Comparison of ENCODE assay signal across 10 mouse cellular contexts in the genomic region with DNA sequence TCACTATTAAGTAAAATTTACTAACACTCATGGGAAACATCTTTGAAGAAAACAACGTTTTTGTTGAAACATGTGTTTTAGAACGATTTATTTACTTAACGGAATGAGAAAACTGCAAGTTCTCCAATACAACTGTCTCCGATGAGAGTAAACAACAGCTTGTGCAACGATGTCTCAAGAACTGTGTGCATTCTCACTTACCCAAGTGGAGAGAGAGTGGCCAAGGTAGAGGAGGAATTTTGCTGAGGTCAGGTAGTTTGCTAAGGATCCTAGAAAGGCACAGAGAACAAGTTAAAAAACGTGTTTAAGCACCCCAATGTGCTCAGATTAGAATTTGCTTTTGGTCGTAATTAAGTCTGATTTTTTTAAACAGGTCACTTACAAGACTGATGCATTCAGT. TPM values are rescaled to one million over a fixed set of nuclear protein-coding genes. Genes with fewer than 3 reads are reported as not detected.
A peak's percentile ranks its signal among the peaks of the same experiment; 100 is the strongest.
DNase-seq lines count a peak whose midpoint lies in the region; ATAC-seq lines count a peak whose summit lies in the region.
"Had no signal": no experiment of that assay in that cellular context is flagged by ENCODE, and none has a peak within 500 bp of the region (broad histone marks: within the 10 kb centered on the region; RNA-seq: fewer than 3 reads in every experiment).

No protein-coding gene starts in this region.

- no peaks in the 10 kb centered on the region for H3K9me3 ChIP-seq in kidney, embryonic 16.5 days (ENCODE audit: low read length)
- no peaks in the 10 kb centered on the region for H3K9me3 ChIP-seq in hindbrain, embryonic 16.5 days (ENCODE audit: control insufficient read depth, low read length)

- peak overlapping the region; percentile 75; the same call in 1 of the 2 replicates for H3K9ac ChIP-seq in kidney, embryonic 16.5 days (replicated peaks; ENCODE audit: low read length)
- H3K9ac ChIP-seq in hindbrain, embryonic 16.5 days (ENCODE audit: low read depth, low read length): no peak overlapping the region

- no peak for ATAC-seq in kidney, embryonic 16.5 days (ENCODE audit: low FRiP score, low TSS enrichment)
- no peak for ATAC-seq in hindbrain, embryonic 16.5 days
- 0 out of 2 replicates have a peak, but pooled peaks have one; percentile 23 for ATAC-seq in megakaryocyte progenitor cell, adult 5-6 weeks (replicated peaks; ENCODE audit: poor library complexity)

- H3K4me2 ChIP-seq in kidney, embryonic 16.5 days (replicated peaks; ENCODE audit: low read depth, low read length): peak overlapping the region; percentile 85
- peak overlapping the region; percentile 95 for H3K4me2 ChIP-seq in hindbrain, embryonic 16.5 days (ENCODE audit: low read length)

- H3K36me3 ChIP-seq in kidney, embryonic 16.5 days (ENCODE audit: insufficient read depth, low read length): no peaks in the 10 kb centered on the region
- H3K36me3 ChIP-seq in hindbrain, embryonic 16.5 days (ENCODE audit: control insufficient read depth, insufficient read depth, low read length): no peaks in the 10 kb centered on the region

- no peak overlapping the region for H3K27ac ChIP-seq in kidney, embryonic 16.5 days (ENCODE audit: low read length)
- H3K27ac ChIP-seq in brown adipose tissue, adult 24 weeks (replicated peaks; ENCODE audit: low read depth, low read length): no peak overlapping the region
- no peak overlapping the region for H3K27ac ChIP-seq in hindbrain, embryonic 16.5 days (ENCODE audit: low read depth, low read length)

- H3K27me3 ChIP-seq in kidney, embryonic 16.5 days (ENCODE audit: insufficient read depth, low read length): 0 out of 2 replicates have a peak, but pooled peaks cover 10% of the 10 kb centered on the region
- peaks cover 6% of the 10 kb centered on the region for H3K27me3 ChIP-seq in hindbrain, embryonic 16.5 days (replicated peaks; ENCODE audit: control insufficient read depth, insufficient read depth, low read length)

- WGBS in kidney, embryonic 16.5 days: 49% methylated on average over 7 of the region's 7 CpGs
- WGBS in hindbrain, embryonic 16.5 days: 75% methylated on average over 7 of the region's 7 CpGs

- no peak for DNase-seq in kidney, adult 18-20 months
- no peak for DNase-seq in thymus, postnatal 14 days
- DNase-seq in adrenal gland, adult 8-10 months: no peak
- DNase-seq in left cerebral cortex, adult 9 months (ENCODE audit: low spot score in 2 of 2): no peak

- H3K4me3 ChIP-seq in kidney, embryonic 16.5 days (ENCODE audit: low read length): peak overlapping the region; percentile 74
- peak overlapping the region; percentile 85 for H3K4me3 ChIP-seq in brown adipose tissue, adult 24 weeks (ENCODE audit: insufficient read depth, low read depth, low read length)
- H3K4me3 ChIP-seq in hindbrain, embryonic 16.5 days (ENCODE audit: low read length): peak overlapping the region; percentile 65

- peaks cover 8% of the 10 kb centered on the region; the same call in 1 of the 2 replicates for H3K4me1 ChIP-seq in kidney, embryonic 16.5 days (ENCODE audit: insufficient read depth, low read length)
- H3K4me1 ChIP-seq in brown adipose tissue, adult 24 weeks (ENCODE audit: control insufficient read depth, insufficient read depth, insufficient read length, low read length): no peaks in the 10 kb centered on the region
- H3K4me1 ChIP-seq in hindbrain, embryonic 16.5 days (ENCODE audit: control insufficient read depth, insufficient read depth, low read depth, low read length): peaks cover 8% of the 10 kb centered on the region

RNA-seq across cellular contexts. Expression of gene Slc40a1, which starts 1.8 kb away (rescaled TPM):
- 111 and 113 TPM in 2 replicates for polyA plus RNA-seq in kidney, embryonic 16.5 days (2015; fragmentation: Nextera tagmentation; extraction: Ambion mirVana)
- polyA plus RNA-seq in brown adipose tissue, adult 24 weeks (2012; ENCODE audit: insufficient read depth, insufficient read length, missing spikeins): 7.4 and 13.3 TPM in 2 replicates
- polyA plus RNA-seq in hindbrain, embryonic 16.5 days (2015; fragmentation: Nextera tagmentation; extraction: Ambion mirVana): 34.6 and 37.5 TPM in 2 replicates
- total RNA-seq in megakaryocyte progenitor cell, adult 5-6 weeks (2015): 26.6 and 38.3 TPM in 2 replicates
- total RNA-seq in megakaryocyte progenitor cell, adult 5-6 weeks (2017): 25.5 and 38.6 TPM in 2 replicates
- 10 to 100 TPM; 11.2 to 26.8 (median 16.0) TPM for total RNA-seq in adrenal gland, adult 8-10 months (2022)

RNA-seq across cellular contexts. Expression of gene Gm5269, which starts 34.4 kb away (rescaled TPM):
- polyA plus RNA-seq in kidney, embryonic 16.5 days (2015; fragmentation: Nextera tagmentation; extraction: Ambion mirVana): not detected in 2 replicates
- polyA plus RNA-seq in brown adipose tissue, adult 24 weeks (2012; ENCODE audit: insufficient read depth, insufficient read length, missing spikeins): not detected in 2 replicates
- not detected in 2 replicates for polyA plus RNA-seq in hindbrain, embryonic 16.5 days (2015; fragmentation: Nextera tagmentation; extraction: Ambion mirVana)
- not detected in 2 replicates for total RNA-seq in megakaryocyte progenitor cell, adult 5-6 weeks (2015)
- total RNA-seq in megakaryocyte progenitor cell, adult 5-6 weeks (2017): not detected in 2 replicates
- not detected for total RNA-seq in adrenal gland, adult 8-10 months (2022)
- total RNA-seq: common myeloid progenitor, adult 5-6 weeks had no signal
- polyA plus RNA-seq: neural tube, embryonic 11.5 days had no signal
